Comparison of ENCODE assay signal across 11 mouse cellular contexts in the genomic region with DNA sequence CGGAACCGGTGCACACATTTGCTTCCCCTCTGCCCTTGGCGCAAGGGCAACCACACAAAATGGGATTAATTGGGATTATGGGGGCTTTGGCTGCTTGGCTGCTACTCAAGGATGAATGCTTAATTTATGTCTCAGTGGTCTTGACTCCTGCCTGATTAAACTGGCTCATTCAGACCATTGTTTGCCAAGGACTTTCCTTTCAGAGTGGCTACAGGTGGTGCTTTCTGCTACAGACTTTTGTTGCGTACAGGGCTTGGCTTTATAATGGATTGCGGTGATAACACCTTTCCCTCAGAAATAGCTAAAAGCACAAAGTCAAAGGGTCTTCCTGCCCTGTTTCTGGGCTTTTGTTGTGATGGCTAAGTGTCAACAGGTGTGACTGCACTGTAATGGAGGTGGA.
"Had no signal": no experiment of that assay in that cellular context is flagged by ENCODE, and none has a peak within 500 bp of the region (broad histone marks: within the 10 kb centered on the region; RNA-seq: fewer than 3 reads in every experiment).

No protein-coding gene starts in this region.

- DNase-seq: kidney, adult 2 months; kidney, postnatal 25 days; layer of hippocampus, postnatal 36 days; liver, postnatal 0 days; lung, embryonic 14.5 days; right cerebral cortex, adult 18-20 months; right cerebral cortex, postnatal 14 days; right cerebral cortex, postnatal 4 days; thymus, adult 2 months; thymus, postnatal 14 days; thymus, postnatal 4 days had no signal
